Mouse (Mus musculus) left cerebral cortex, postnatal 14 days (tissue): Measurements from ENCODE around the gene Dhx15. TPM values are rescaled to one million over a fixed set of nuclear protein-coding genes. Genes with fewer than 3 reads are reported as not detected.
A peak's percentile ranks its signal among the peaks of the same experiment; 100 is the strongest.
"Not testable (repeated sequence)": the region's sequence is repeated elsewhere in the genome, so short reads cannot be mapped to it uniquely, and the experiment has no call there.

Experiments used
- DNase-seq, 2 experiments: peaks; one replicate each; pipeline ENCODE4 v3.0.0; 2021 to 2022; ENCODE audit warnings: low spot score in 2 of 2, mixed read lengths in 1 of 2
- intact Hi-C: fragments of 180-260 bp; cut with DNase I; formaldehyde crosslinking; loops from one replicate; pipeline ENCODE4 v1.15.1; 2025
- long read RNA-seq, 2 experiments: library from polyadenylated mRNA; stranded (forward); transcript quantifications; one replicate each; pipeline ENCODE4 v2.0.0; 2021
- total RNA-seq, 2 experiments: library from RNA; stranded (reverse); gene quantifications; 2 replicates each; pipeline ENCODE4 v1.2.3; 2021

Dhx15 gene
- total RNA-seq: 10 to 100 TPM; 82.5 to 82.7 TPM
- long read RNA-seq, experiment 1, transcript Dhx15-201 (14 exons, 3,010 nt): major isoform, 22 of 34 reads
- long read RNA-seq, experiment 1, partial matches to known transcripts: 8 of 34 reads
- long read RNA-seq, experiment 1, other reads (novel, unspliced or antisense): 3 of 34 reads
- long read RNA-seq, experiment 2, transcript Dhx15-201 (14 exons, 3,010 nt): major isoform, 16 of 24 reads
- long read RNA-seq, experiment 2, partial matches to known transcripts: 5 of 24 reads
- long read RNA-seq, experiment 2, other reads (novel, unspliced or antisense): 2 of 24 reads

- DNase-seq: peak; percentile 94 to 95
- intact Hi-C loops: no loop called here
Observed at GRCm38 (mm10) chr5:52190371-52191179, at the start of gene Dhx15. TSS of gene Dhx15 (minus strand) at chr5:52190514.

GRCm38 (mm10) chr5:52238877-52239276 lies 48.6 kb upstream of the Dhx15 start:
- DNase-seq: no peak
- intact Hi-C loops: no loop called here

DNA sequence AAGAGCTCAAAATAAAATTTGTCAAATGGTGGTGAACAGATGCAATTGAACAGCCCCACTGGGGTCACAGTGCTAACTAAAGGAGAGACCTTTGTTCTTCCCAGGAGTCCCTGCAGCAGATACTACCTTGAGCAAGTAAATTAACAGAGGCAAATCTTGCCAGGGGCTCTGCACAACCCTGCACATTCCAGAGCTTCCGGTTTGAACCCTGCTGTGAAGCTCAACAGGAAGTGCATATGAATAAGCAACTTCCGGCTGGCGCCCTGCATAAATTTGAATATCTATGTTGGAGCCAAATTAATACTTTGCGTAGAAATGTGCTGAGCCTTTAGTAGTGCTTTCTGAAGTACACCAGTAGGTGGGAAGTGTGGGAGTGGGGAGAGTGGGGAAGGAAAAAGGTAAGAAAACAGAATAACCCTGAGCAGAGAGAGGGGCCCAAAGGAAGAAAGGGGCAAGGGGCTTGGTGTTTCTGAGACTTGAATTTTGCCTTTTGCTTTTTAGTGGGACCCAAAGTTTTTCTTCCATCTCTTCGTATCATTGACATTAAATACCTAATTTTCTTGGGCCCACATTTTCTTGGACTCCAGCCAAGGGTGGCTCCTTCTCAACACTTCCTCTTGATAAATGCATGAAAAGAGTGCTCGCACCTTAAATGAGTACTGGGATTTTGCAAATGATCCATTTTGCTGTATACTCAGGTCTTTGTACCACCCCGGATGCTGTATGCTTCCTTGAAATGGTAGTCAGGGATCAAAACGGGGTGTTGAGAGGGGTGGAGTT lies 47.8 kb upstream of the Dhx15 start:
- no peak for DNase-seq
- intact Hi-C loops: no loop called here

GRCm38 (mm10) chr5:52236585-52236984 lies 46.3 kb upstream of the Dhx15 start:
- DNase-seq, intact Hi-C loops: not testable (repeated sequence)

- intact Hi-C loops: no loop called here
- no peak for DNase-seq
Observed at GRCm38 (mm10) chr5:52234570-52234969, 44.3 kb upstream of the Dhx15 start.

GRCm38 (mm10) chr5:52233891-52234290 lies 43.6 kb upstream of the Dhx15 start:
- intact Hi-C loops: no loop called here

GRCm38 (mm10) chr5:52232611-52233010 lies 42.3 kb upstream of the Dhx15 start:
- no peak for DNase-seq
- intact Hi-C loops: no loop called here

More at GRCm38 (mm10) chr5:52233891-52234290, 43.6 kb upstream of the Dhx15 start:
- no peak for DNase-seq

DNA sequence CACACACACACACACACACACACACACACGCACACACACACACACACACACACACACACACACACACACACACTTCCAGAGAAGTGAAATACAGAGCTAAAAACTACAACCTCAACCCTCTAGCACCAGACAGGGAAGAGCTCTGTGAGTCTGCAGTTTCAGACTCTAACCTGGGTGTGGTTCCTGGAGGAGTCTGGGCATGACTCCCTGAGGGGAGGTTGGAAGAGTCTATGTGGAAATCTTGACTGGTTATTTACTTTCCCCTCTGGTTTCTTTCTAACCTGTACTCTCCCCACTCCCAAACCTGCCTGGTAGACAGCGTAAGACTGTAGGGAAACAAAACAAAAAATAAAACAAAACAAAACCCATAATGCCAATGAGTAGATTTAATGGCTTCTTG lies 41.9 kb upstream of the Dhx15 start:
- intact Hi-C loops: no loop called here
- DNase-seq: no peak

- no peak for DNase-seq
- intact Hi-C loops: no loop called here
Observed at GRCm38 (mm10) chr5:52230466-52230865, 40.2 kb upstream of the Dhx15 start.

DNA sequence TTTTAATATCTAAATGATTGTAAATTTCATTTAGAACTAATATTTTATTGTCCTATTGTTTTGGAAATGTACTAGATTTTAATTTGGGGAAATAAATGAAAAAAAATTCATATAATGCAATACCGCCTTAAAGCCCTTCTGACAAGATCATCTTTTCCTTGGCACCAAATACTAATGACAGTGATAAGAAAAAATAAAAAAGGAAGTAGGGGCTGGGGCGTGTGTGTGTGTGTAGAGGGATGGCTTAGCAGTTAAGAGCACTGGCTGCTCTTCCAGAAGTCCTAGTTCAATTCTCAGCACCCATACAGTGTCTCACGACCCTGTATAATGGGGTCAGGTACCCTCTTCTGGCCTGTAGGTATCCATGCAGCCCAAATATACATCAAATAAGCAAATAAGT lies 36.4 kb upstream of the Dhx15 start:
- intact Hi-C loops: no loop called here
- no peak for DNase-seq

DNA sequence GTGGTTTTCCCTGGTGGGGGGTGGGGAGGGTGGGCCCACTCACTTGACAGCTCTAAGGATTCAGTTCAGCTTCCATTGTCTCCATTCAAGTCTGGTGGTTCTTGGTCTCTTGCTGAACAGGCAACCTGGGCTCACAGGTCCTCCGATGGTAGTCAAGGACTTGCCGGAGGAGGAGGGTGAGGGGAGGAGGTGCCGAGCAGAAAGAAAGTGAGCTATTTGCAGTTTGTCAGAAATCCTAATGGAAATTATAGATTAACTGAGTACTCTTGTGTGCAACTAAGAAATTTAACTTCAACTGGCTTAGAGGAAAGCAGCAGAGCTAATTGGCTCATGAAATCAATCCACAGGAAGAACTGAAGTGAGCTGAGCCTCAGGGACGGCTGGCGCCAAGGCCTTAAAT lies 31.3 kb upstream of the Dhx15 start:
- DNase-seq: no peak
- intact Hi-C loops: no loop called here

- intact Hi-C loops: no loop called here
- no peak for DNase-seq
Observed at GRCm38 (mm10) chr5:52220013-52220804, 29.9 kb upstream of the Dhx15 start.

GRCm38 (mm10) chr5:52218238-52218637 lies 27.9 kb upstream of the Dhx15 start:
- intact Hi-C loops: no loop called here
- DNase-seq: peak in 1 of 2 experiments; percentile 62

- DNase-seq: peak; percentile 19 to 51
- intact Hi-C loops: loop anchor here (5.0 kb wide), 1 partner anchor 179 kb away; no protein-coding TSS in a partner anchor
Observed at GRCm38 (mm10) chr5:52213143-52213900, 23.0 kb upstream of the Dhx15 start.

GRCm38 (mm10) chr5:52191180-52191468 lies 810 bp upstream of the Dhx15 start:
- DNase-seq: no peak

DNA sequence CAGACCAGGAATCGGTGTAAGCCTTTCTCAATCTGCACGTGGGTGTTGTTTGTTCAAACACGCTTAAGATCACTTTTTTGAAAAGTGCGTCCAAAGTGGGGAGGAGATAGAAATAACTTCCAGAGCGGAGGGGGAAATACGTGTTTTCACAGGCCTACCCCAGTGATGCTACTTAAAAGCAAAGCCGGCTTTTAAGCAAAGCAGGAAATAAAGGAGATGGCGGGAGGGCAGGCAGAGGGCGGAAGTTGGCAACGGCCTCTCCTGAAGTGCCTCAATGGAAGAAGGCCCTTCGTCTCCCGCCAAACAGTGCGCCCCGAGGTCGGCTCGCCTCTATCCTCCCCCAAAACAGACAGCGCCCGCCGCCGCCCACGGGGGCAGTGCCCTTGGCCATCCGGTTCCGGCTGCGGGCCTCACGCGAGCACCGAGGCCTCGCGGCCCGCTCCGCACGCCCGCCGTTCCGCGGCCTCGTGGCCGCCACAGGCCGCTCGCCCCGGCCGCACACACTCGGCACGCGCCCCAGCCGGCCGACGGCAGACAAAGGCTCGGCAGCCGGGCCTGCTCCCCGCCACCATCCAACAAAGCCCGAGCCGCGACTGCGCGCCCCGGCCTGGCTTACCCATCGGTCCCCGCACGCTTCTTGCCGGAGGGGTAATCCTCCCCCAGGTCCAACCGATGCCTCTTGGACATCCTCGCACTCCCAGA lies 499 bp downstream of the Dhx15 start:
- peak in 1 of 2 experiments; percentile 41 for DNase-seq
- intact Hi-C loops: no loop called here

More at GRCm38 (mm10) chr5:52191180-52191468, 810 bp upstream of the Dhx15 start:
- intact Hi-C loops: no loop called here

DNA sequence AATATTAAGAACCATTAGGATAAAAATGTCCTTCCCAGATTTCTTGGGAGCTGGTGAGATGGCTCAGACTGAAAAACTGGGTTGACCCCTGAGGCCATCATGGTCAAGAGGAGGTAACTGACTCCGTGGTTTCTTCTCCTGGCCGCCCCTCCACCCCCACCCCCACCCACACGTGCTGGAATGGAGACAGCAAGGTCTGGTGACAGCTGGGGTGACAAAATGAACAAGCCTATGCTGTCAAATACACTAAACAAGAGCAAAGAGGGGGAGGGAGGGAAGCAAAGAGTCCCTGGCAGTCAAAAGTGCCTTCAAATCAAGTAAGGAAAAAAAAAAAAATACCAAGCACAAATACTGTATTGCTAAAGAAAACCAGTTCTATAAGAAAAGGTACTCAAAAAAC lies 2.1 kb downstream of the Dhx15 start:
- DNase-seq: no peak
- intact Hi-C loops: no loop called here

DNA sequence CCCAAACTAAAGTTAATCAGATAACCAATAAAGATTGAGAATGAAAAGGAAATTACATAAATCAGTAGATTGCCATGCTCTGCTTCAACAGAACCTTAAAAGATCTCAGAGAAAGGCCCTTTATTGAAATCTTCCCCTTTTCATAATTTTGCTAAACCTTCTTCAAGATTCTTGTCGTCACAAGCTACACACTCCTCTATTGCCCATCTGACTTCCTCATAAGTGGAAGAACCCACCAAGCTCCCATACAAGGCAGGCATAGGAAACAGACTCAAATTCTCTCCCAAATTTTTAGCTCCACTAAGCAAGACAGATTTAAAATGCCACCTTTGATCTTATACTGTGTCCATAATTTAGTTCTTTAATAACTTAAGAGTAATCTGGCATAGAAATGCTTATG lies 13.0 kb downstream of the Dhx15 start:
- DNase-seq: no peak
- intact Hi-C loops: no loop called here
